Mouse (Mus musculus): ENCODE measurements around the gene Nppb. TPM values are rescaled to one million over a fixed set of nuclear protein-coding genes. Genes with fewer than 3 reads are reported as not detected.

The Nppb gene
- polyA plus RNA-seq, 1 experiment from 2014 or later, result not detected

DNA sequence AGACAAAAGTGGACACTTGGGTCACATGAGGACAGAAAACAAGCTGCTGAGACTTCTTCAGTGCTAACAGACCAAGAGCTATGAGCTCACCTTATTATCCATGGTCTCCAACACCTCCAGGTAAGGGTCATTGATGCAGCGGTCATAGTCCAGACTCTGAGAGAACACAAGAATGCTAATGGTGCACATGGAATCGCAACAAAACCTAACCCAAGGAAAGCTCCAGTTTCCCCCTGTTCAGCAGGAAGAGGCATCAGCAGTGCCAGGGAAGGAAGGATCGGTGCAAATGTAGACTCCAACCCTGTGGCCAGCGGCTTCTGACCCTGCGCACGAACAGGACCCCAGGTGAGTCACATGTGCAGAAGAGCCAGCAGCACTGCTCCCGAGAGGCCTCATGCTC, 43.7 kb downstream of the Nppb start:
- no peak for DNase-seq (ENCODE audit: low spot score)
- no peaks in the 10 kb centered on the region for H3K9me3 ChIP-seq (replicated peaks)
- H3K4me1 ChIP-seq, result no peaks in the 10 kb centered on the region
- H3K4me3 ChIP-seq, result no peak overlapping the region
- H3K36me3 ChIP-seq, result peaks cover 85% of the 10 kb centered on the region
- WGBS, result 97% methylated on average over 7 of the region's 7 CpGs
- no peak overlapping the region for H3K27ac ChIP-seq
- no peaks in the 10 kb centered on the region for H3K27me3 ChIP-seq (ENCODE audit: low read depth, poor library complexity, severe bottlenecking)

DNA sequence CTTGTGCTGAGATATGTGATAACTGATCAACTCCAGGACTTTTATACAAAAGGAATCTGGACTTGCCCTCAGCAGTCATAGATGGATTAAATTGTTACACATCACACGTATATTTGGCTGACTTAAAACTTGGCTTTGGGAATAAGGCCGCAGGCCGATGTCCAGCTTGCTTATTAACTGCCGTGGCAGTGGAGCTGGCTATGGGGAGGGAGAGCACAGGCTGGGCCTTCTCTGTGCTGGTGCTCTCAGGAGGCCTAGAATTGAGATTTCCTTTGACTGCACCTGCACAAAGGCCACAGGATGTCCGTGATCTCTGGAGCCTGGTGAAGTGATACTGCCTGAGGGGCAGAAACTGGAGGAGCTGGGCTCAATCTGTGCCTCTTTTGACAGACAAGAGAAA, 44.9 kb downstream of the Nppb start:
- Histone ChIP-seq H3K27me3 (ENCODE audit: low read depth, poor library complexity, severe bottlenecking) (no peaks in the 10 kb centered on the region), H3K4me1 (no peaks in the 10 kb centered on the region), H3K27ac (no peak overlapping the region), H3K9me3 (replicated peaks) (no peaks in the 10 kb centered on the region), H3K4me3 (no peak overlapping the region), H3K36me3 (peaks cover 84% of the 10 kb centered on the region)
- WGBS, result 90% methylated on average over 5 of the region's 5 CpGs
- no peak for DNase-seq (ENCODE audit: low spot score)

DNA sequence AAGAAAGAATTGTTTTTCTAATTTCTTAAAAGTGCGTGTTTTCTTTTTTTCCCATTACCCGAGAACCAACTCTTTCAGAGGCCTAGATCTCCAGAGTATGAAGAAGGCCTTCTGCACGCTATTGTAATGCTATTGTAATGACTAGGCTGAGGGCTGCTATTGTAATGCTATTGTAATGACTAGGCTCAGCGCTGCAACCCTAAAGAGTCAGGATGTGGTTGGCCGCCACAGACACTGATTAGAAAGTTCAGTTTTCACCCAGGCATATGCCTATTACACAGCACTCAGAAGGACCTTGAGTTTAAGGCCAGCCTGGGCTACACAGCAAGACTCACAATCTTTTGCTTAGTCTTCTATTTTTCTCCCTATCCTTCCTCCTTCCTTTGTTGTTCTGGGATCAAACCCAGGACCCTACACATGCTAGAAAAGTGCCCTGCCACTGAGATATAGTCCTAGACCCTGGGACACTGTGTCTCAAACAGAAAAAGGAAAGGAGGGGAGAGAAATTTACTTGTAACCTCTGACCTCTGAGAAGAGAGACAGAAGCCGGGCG, 48.3 kb downstream of the Nppb start:
- Histone ChIP-seq H3K27me3 (ENCODE audit: low read depth, poor library complexity, severe bottlenecking) (no peaks in the 10 kb centered on the region), H3K4me3 (no peak overlapping the region), H3K36me3 (peaks cover 63% of the 10 kb centered on the region), H3K27ac (no peak overlapping the region), H3K9me3 (replicated peaks) (no peaks in the 10 kb centered on the region), H3K4me1 (peaks cover 8% of the 10 kb centered on the region)
- 86% methylated on average over 7 of the region's 7 CpGs for WGBS
- no peak for DNase-seq (ENCODE audit: low spot score)

DNA sequence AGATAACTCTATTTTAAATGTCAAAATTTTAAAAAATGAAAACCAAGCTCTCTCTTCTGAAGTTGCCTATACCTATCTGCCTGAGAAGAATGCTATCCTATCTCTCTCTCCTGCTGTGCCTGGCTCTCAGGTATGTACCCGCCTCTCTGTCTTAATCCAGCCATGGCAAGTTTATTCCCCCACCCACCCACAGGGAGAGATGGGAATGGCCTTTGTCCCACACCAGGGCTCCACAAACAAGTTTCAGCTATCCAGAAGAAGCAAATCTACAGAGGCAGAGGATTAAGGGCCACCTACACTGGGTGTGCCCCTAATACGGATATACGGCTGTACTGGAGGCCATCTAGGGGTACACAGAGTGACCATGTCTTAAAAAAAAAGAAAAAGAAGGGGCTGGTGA, 49.9 kb downstream of the Nppb start:
- 87% methylated on average over 3 of the region's 3 CpGs for WGBS
- H3K36me3 ChIP-seq, result peaks cover 53% of the 10 kb centered on the region
- H3K4me3 ChIP-seq, result no peak overlapping the region

More for the DNA sequence above, 49.9 kb downstream of the Nppb start:
- Histone ChIP-seq H3K27ac (no peak overlapping the region), H3K27me3 (ENCODE audit: low read depth, poor library complexity, severe bottlenecking) (no peaks in the 10 kb centered on the region), H3K4me1 (peaks cover 22% of the 10 kb centered on the region), H3K9me3 (replicated peaks) (no peaks in the 10 kb centered on the region)
- no peak for DNase-seq (ENCODE audit: low spot score)

Other genes with a start within 250 kb of the Nppb start
- 9.0 and 9.3 TPM in 2 replicates for gene Zfp984, start 176.0 kb upstream of the Nppb start, polyA plus RNA-seq (2016; fragmentation: Nextera tagmentation; extraction: Ambion mirVana)
- 5.2 and 5.4 TPM in 2 replicates for gene Zfp933, start 137.4 kb upstream of the Nppb start, polyA plus RNA-seq (2016; fragmentation: Nextera tagmentation; extraction: Ambion mirVana)
- gene Miip, start 117.0 kb upstream of the Nppb start, polyA plus RNA-seq (2016; fragmentation: Nextera tagmentation; extraction: Ambion mirVana), result 57.4 and 64.2 TPM in 2 replicates
- 13.5 and 13.7 TPM in 2 replicates for gene Fv1, start 116.8 kb upstream of the Nppb start, polyA plus RNA-seq (2016; fragmentation: Nextera tagmentation; extraction: Ambion mirVana)
- gene Mfn2, start 81.1 kb upstream of the Nppb start, polyA plus RNA-seq (2016; fragmentation: Nextera tagmentation; extraction: Ambion mirVana), result 29.7 and 31.5 TPM in 2 replicates
- 29.1 and 31.5 TPM in 2 replicates for gene Plod1, start 49.0 kb upstream of the Nppb start, polyA plus RNA-seq (2016; fragmentation: Nextera tagmentation; extraction: Ambion mirVana)
- gene 2510039O18Rik, start 44.9 kb upstream of the Nppb start, polyA plus RNA-seq (2016; fragmentation: Nextera tagmentation; extraction: Ambion mirVana), result 13.3 and 13.5 TPM in 2 replicates
- gene Nppa, start 14.9 kb downstream of the Nppb start, polyA plus RNA-seq (2016; fragmentation: Nextera tagmentation; extraction: Ambion mirVana), result 2.2 and 7.7 TPM in 2 replicates
- 6.3 and 9.1 TPM in 2 replicates for gene Clcn6, start 53.0 kb downstream of the Nppb start, polyA plus RNA-seq (2016; fragmentation: Nextera tagmentation; extraction: Ambion mirVana)
- gene Mthfr, start 53.3 kb downstream of the Nppb start, polyA plus RNA-seq (2016; fragmentation: Nextera tagmentation; extraction: Ambion mirVana), result 23.3 and 25.8 TPM in 2 replicates
- 13.1 and 14.1 TPM in 2 replicates for gene Agtrap, start 102.2 kb downstream of the Nppb start, polyA plus RNA-seq (2016; fragmentation: Nextera tagmentation; extraction: Ambion mirVana)
- 71.7 and 93.8 TPM in 2 replicates for gene Mad2l2, start 144.6 kb downstream of the Nppb start, polyA plus RNA-seq (2016; fragmentation: Nextera tagmentation; extraction: Ambion mirVana)
- 0.78 and 1.3 TPM in 2 replicates for gene Draxin, start 144.9 kb downstream of the Nppb start, polyA plus RNA-seq (2016; fragmentation: Nextera tagmentation; extraction: Ambion mirVana)
- 9.0 and 11.1 TPM in 2 replicates for gene Fbxo6, start 166.4 kb downstream of the Nppb start, polyA plus RNA-seq (2016; fragmentation: Nextera tagmentation; extraction: Ambion mirVana)
- 4.4 and 9.7 TPM in 2 replicates for gene Fbxo44, start 174.7 kb downstream of the Nppb start, polyA plus RNA-seq (2016; fragmentation: Nextera tagmentation; extraction: Ambion mirVana)
- 0.49 and 0.65 TPM in 2 replicates for gene Fbxo2, start 174.8 kb downstream of the Nppb start, polyA plus RNA-seq (2016; fragmentation: Nextera tagmentation; extraction: Ambion mirVana)